Mouse (Mus musculus) MEL (cell line): ENCODE measurements around the gene Mark4. TPM values are rescaled to one million over a fixed set of nuclear protein-coding genes. Genes with fewer than 3 reads are reported as not detected.

ENCODE experiments used
- DNase-seq: peaks from one replicate; pipeline ENCODE4 v3.0.0; 2011; ENCODE audit warnings: low read depth, low spot score
- H3K27ac ChIP-seq: 2 replicates; pipeline ENCODE4 v1.5.1; 2012; ENCODE audit warnings: low read depth, mild to moderate bottlenecking, control low read depth, low read length, moderate library complexity; ENCODE audit not compliant: control insufficient read depth
- H3K27me3 ChIP-seq, 2 experiments: fragments of 150-350 bp in 1 of 2; sonication (generic) in 1 of 2; 2 replicates each; pipeline ENCODE4 v1.6.1; 2012; ENCODE audit warnings: low read length in 2 of 2, mild to moderate bottlenecking in 2 of 2, improper control_type of control experiment in 1 of 2, moderate library complexity in 1 of 2; ENCODE audit not compliant: insufficient read depth in 2 of 2, control insufficient read depth in 1 of 2
- H3K36me3 ChIP-seq, 2 experiments: 2 replicates each; pipeline ENCODE4 v1.6.1; 2012 to 2014; ENCODE audit warnings: low read length in 2 of 2, improper control_type of control experiment in 1 of 2, inconsistent platforms in 1 of 2, mild to moderate bottlenecking in 1 of 2; ENCODE audit not compliant: insufficient read depth in 2 of 2, control insufficient read depth in 1 of 2
- H3K4me1 ChIP-seq, 2 experiments: fragments of 150-350 bp in 1 of 2; sonication (generic) in 1 of 2; 2 replicates each; pipeline ENCODE4 v1.6.1; 2012; ENCODE audit warnings: low read length in 2 of 2, improper control_type of control experiment in 1 of 2, mild to moderate bottlenecking in 1 of 2; ENCODE audit not compliant: insufficient read depth in 2 of 2, control insufficient read depth in 1 of 2
- H3K4me3 ChIP-seq, 2 experiments: fragments of 150-350 bp in 1 of 2; sonication (generic) in 1 of 2; 2 replicates each; pipeline ENCODE4 v1.5.1; 2012; ENCODE audit warnings: low read depth in 2 of 2, low read length in 2 of 2, mild to moderate bottlenecking in 2 of 2, moderate library complexity in 2 of 2, control low read depth in 1 of 2, improper control_type of control experiment in 1 of 2; ENCODE audit not compliant: control insufficient read depth in 1 of 2, insufficient read depth in 1 of 2
- H3K79me2 ChIP-seq: 2 replicates; pipeline ENCODE4 v1.6.1; 2012; ENCODE audit warnings: mild to moderate bottlenecking, low read length, moderate library complexity; ENCODE audit not compliant: control insufficient read depth, poor library complexity, insufficient read depth
- H3K9ac ChIP-seq: 2 replicates; pipeline ENCODE4 v1.6.1; 2012; ENCODE audit warnings: low read depth, mild to moderate bottlenecking, control low read depth, low read length, moderate library complexity; ENCODE audit not compliant: control insufficient read depth, poor library complexity, severe bottlenecking
- H3K9me3 ChIP-seq: fragments of 150-350 bp; sonication (generic); replicated peaks from 2 replicates; pipeline ENCODE4 v1.6.1; 2012; ENCODE audit warnings: mild to moderate bottlenecking, low read length, improper control_type of control experiment, moderate library complexity; ENCODE audit not compliant: insufficient read depth
- CHD2 ChIP-seq: IDR thresholded peaks from 2 replicates; pipeline ENCODE4 v1.6.1; 2011; ENCODE audit warnings: low read length, improper control_type of control experiment
- E2F4 ChIP-seq: IDR thresholded peaks from 2 replicates; pipeline ENCODE4 v1.6.1; 2011; ENCODE audit warnings: low read depth, low read length, improper control_type of control experiment, borderline replicate concordance
- ELF1 ChIP-seq: IDR thresholded peaks from 2 replicates; pipeline ENCODE4 v1.6.1; 2014; ENCODE audit warnings: low read depth, mild to moderate bottlenecking, inconsistent platforms, low read length, improper control_type of control experiment, moderate library complexity
- EP300 ChIP-seq, 2 experiments: IDR thresholded peaks; 2 replicates each; pipeline ENCODE4 v1.6.1; 2011; ENCODE audit warnings: improper control_type of control experiment in 2 of 2, low read length in 2 of 2, low read depth in 1 of 2, mild to moderate bottlenecking in 1 of 2
- GABPA ChIP-seq: IDR thresholded peaks from 2 replicates; pipeline ENCODE4 v1.6.1; 2012; ENCODE audit warnings: low read depth, mild to moderate bottlenecking, inconsistent platforms, low read length, improper control_type of control experiment, moderate library complexity
- GATA1 ChIP-seq: IDR thresholded peaks from 2 replicates; pipeline ENCODE4 v1.6.1; 2011; ENCODE audit warnings: low read depth, low read length, improper control_type of control experiment
- HCFC1 ChIP-seq: IDR thresholded peaks from 2 replicates; pipeline ENCODE4 v1.6.1; 2012; ENCODE audit warnings: low read depth, mild to moderate bottlenecking, inconsistent platforms, low read length, improper control_type of control experiment, moderate library complexity
- MAFK ChIP-seq: IDR thresholded peaks from 2 replicates; pipeline ENCODE4 v1.6.1; 2011; ENCODE audit warnings: low read depth, mild to moderate bottlenecking, low read length, improper control_type of control experiment, borderline replicate concordance
- MAX ChIP-seq: IDR thresholded peaks from 2 replicates; pipeline ENCODE4 v1.6.1; 2011; ENCODE audit warnings: low read length, improper control_type of control experiment
- MAZ ChIP-seq: IDR thresholded peaks from 2 replicates; pipeline ENCODE4 v1.6.1; 2012; ENCODE audit warnings: low read depth, mild to moderate bottlenecking, inconsistent platforms, low read length, improper control_type of control experiment
- MEF2A ChIP-seq: IDR thresholded peaks from 2 replicates; pipeline ENCODE4 v1.6.1; 2014; ENCODE audit warnings: low read depth, mild to moderate bottlenecking, inconsistent platforms, low read length, improper control_type of control experiment; ENCODE audit not compliant: poor library complexity, insufficient replicate concordance, severe bottlenecking; ENCODE audit errors: extremely low read depth
- MXI1 ChIP-seq: IDR thresholded peaks from 2 replicates; pipeline ENCODE4 v1.6.1; 2011; ENCODE audit warnings: mild to moderate bottlenecking, low read depth, low read length, improper control_type of control experiment
- NRF1 ChIP-seq: IDR thresholded peaks from 2 replicates; pipeline ENCODE4 v1.6.1; 2014; ENCODE audit warnings: low read depth, mild to moderate bottlenecking, inconsistent platforms, low read length, improper control_type of control experiment, moderate library complexity; ENCODE audit not compliant: poor library complexity, insufficient read depth, severe bottlenecking
- POLR2AphosphoS2 ChIP-seq: IDR thresholded peaks from 2 replicates; pipeline ENCODE4 v1.6.1; 2011; ENCODE audit warnings: low read length, improper control_type of control experiment
- RCOR1 ChIP-seq: IDR thresholded peaks from 2 replicates; pipeline ENCODE4 v1.6.1; 2012; ENCODE audit warnings: low read depth, mild to moderate bottlenecking, inconsistent platforms, low read length, improper control_type of control experiment
- TAL1 ChIP-seq: IDR thresholded peaks from 2 replicates; pipeline ENCODE4 v1.6.1; 2012; ENCODE audit warnings: mild to moderate bottlenecking, inconsistent platforms, low read length, moderate library complexity, mixed read lengths
- TBP ChIP-seq: IDR thresholded peaks from 2 replicates; pipeline ENCODE4 v1.8.0; 2011; ENCODE audit warnings: low read depth, low read length, improper control_type of control experiment
- TCF12 ChIP-seq: IDR thresholded peaks from 2 replicates; pipeline ENCODE4 v1.6.1; 2014; ENCODE audit warnings: low read depth, mild to moderate bottlenecking, inconsistent platforms, low read length, improper control_type of control experiment, moderate library complexity
- USF1 ChIP-seq: IDR thresholded peaks from 2 replicates; pipeline ENCODE4 v1.6.1; 2014; ENCODE audit warnings: low read depth, mild to moderate bottlenecking, inconsistent platforms, low read length, improper control_type of control experiment, moderate library complexity
- USF2 ChIP-seq, 2 experiments: IDR thresholded peaks; 2 replicates each; pipeline ENCODE4 v1.6.1; 2011 to 2012; ENCODE audit warnings: improper control_type of control experiment in 2 of 2, low read length in 2 of 2, borderline replicate concordance in 1 of 2, inconsistent platforms in 1 of 2, low read depth in 1 of 2, mild to moderate bottlenecking in 1 of 2; ENCODE audit not compliant: insufficient read depth in 1 of 2
- ZC3H11A ChIP-seq: IDR thresholded peaks from 2 replicates; pipeline ENCODE4 v1.6.1; 2012; ENCODE audit warnings: low read depth, mild to moderate bottlenecking, inconsistent platforms, low read length, improper control_type of control experiment
- ZKSCAN1 ChIP-seq: IDR thresholded peaks from 2 replicates; pipeline ENCODE4 v1.6.1; 2012; ENCODE audit warnings: low read depth, mild to moderate bottlenecking, inconsistent platforms, low read length, improper control_type of control experiment, moderate library complexity
- polyA plus RNA-seq, 2 experiments: library from polyadenylated mRNA; stranded (reverse) in 1 of 2; unstranded in 1 of 2; fragments of >175 nt in 1 of 2; fragments of >200 nt in 1 of 2; gene quantifications; 2 replicates each; pipeline versions ENCODE4 v1.2.1 to v1.2.4; 2012; ENCODE audit warnings: low replicate concordance in 2 of 2, low read depth in 1 of 2; ENCODE audit not compliant: insufficient read length in 2 of 2, insufficient read depth in 1 of 2, missing spikeins in 1 of 2
- total RNA-seq: library from RNA; depleted of rRNA; stranded (reverse); fragments of 300-350 nt; gene quantifications from 2 replicates; pipeline ENCODE4 v1.2.3, GENCODE M21; 2012

The Mark4 gene
- total and polyA plus RNA-seq, 3 experiments: 4.7 to 18.5 TPM; not detected in 1

DNA sequence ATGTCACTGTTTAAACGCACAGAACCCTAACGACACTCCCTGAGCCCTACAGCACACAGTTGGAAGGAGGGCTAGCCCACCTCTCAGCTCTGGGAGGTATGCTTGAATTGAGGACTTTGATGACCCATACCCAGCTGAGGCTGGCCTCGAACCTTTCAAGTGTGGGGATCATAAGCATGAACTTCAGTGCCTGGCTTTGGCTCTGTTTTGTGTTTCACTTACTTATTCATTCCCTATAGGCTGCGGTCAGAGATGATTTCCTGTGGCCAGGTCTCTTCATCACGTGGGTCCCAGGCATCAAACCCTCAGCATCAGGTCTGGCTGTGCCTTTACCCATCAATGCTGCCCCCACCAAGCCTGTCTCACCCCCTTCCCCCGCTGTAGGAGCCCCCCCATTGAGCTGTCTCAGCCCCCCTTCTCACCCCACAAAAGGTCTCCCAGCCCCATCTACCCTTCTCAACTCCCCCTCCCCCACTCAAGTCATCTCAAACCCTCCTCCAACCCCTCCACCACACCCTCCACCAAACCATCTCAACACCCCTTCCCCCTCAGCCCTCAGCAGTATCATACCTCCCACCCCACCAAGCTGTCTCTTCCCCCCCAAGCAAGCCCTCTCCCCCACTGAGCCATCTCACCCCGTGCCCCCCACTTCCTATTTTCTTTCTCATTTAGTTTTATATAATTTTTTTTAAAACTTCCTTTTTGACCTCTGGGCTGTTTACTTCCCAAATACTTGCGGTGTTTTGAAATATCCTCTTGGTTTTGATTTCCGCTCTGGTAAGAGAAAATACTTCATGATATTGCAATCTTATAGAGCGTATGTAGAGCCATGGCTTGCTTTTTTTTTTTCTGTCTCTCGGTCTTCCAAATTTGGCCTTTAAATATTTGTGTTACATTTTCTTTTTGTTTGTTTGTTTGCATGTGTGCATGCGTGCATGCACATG, 42.1 kb upstream of the Mark4 start:
- Histone ChIP-seq H3K4me1 (peaks cover 0 to 4% of the 10 kb centered on the region in 2 experiments; a peak in 2 of 4 replicates), H3K36me3 (peaks cover 0 to 2% of the 10 kb centered on the region in 2 experiments; a peak in 2 of 4 replicates), H3K9me3 (no peaks in the 10 kb centered on the region), H3K79me2 (no peaks in the 10 kb centered on the region), H3K4me3 (no peak overlapping the region), H3K27ac (no peak overlapping the region), H3K27me3 (no peaks in the 10 kb centered on the region), H3K9ac (no peak overlapping the region)
- TF ChIP-seq MAFK (no peak), NRF1 (no peak), ZKSCAN1 (no peak), E2F4 (no peak), MEF2A (no peak), MXI1 (no peak), EP300 (IDR thresholded peaks at IDR 0.05; ENCODE audit: low read depth in 1 of 2, low read length in 2 of 2) (no peak), TAL1 (no peak), CHD2 (no peak), MAZ (no peak)
- DNase-seq: no peak

- Histone ChIP-seq H3K27me3 (no peaks in the 10 kb centered on the region), H3K9me3 (no peaks in the 10 kb centered on the region)
- TF ChIP-seq HCFC1 (no peak), ZKSCAN1 (no peak), ZC3H11A (no peak), CHD2 (no peak), GABPA (no peak), RCOR1 (no peak), TCF12 (no peak), GATA1 (no peak), TBP (no peak), MAX (no peak), POLR2AphosphoS2 (no peak), USF2 (IDR thresholded peaks at IDR 0.05; ENCODE audit: borderline replicate concordance in 1 of 2, insufficient read depth in 1 of 2, low read depth in 1 of 2, low read length in 2 of 2) (no peak), USF1 (no peak), ELF1 (no peak)
- TF ChIP-seq, all 39 proteins: peak for 0
- Histone ChIP-seq H3K4me1 (peaks cover 0 to 13% of the 10 kb centered on the region in 2 experiments; a peak in 3 of 4 replicates), H3K9ac (no peak overlapping the region), H3K27ac (no peak overlapping the region), H3K79me2 (no peaks in the 10 kb centered on the region), H3K4me3 (no peak overlapping the region), H3K36me3 (no peaks in the 10 kb centered on the region)
- DNase-seq: no peak
Measured at GRCm38 (mm10) chr7:19498326-19498725, 39.7 kb upstream of the Mark4 start.
